Mouse (Mus musculus) lung, postnatal 0 days (tissue): Measurements from ENCODE around the gene Fam155a.

ENCODE experiments used
- CTCF ChIP-seq: IDR thresholded peaks from 2 replicates; pipeline ENCODE4 v1.5.1; 2016; ENCODE audit warnings: antibody characterized with exemption, mild to moderate bottlenecking
- EP300 ChIP-seq: IDR thresholded peaks from 2 replicates; pipeline ENCODE4 v1.6.1; 2016; ENCODE audit warnings: antibody characterized with exemption, mild to moderate bottlenecking, control low read depth

- TF ChIP-seq CTCF (no peak), EP300 (no peak)
These were observed 310.3 kb downstream of the Fam155a start for GRCm38 (mm10) chr8:9460707-9461106.
